Mouse (Mus musculus) common myeloid progenitor, adult 5-6 weeks (primary cell): ENCODE results near the gene Bcl6. TPM values are rescaled to one million over a fixed set of nuclear protein-coding genes. Genes with fewer than 3 reads are reported as not detected.

ENCODE experiments used
- ATAC-seq: replicated peaks from 2 replicates; pipeline ENCODE4 v1.8.0; 2016; ENCODE audit warnings: low read depth, mild to moderate bottlenecking, moderate TSS enrichment, inconsistent platforms; ENCODE audit not compliant: poor library complexity, severe bottlenecking
- total RNA-seq: library from RNA; stranded (forward); fragments of 200-1000, 187-1606 nt; gene quantifications from 2 replicates; pipeline ENCODE4 v1.2.3, GENCODE M21; 2017

The Bcl6 gene
- total RNA-seq, 1 experiment from 2014 or later, result 1.9 TPM

DNA sequence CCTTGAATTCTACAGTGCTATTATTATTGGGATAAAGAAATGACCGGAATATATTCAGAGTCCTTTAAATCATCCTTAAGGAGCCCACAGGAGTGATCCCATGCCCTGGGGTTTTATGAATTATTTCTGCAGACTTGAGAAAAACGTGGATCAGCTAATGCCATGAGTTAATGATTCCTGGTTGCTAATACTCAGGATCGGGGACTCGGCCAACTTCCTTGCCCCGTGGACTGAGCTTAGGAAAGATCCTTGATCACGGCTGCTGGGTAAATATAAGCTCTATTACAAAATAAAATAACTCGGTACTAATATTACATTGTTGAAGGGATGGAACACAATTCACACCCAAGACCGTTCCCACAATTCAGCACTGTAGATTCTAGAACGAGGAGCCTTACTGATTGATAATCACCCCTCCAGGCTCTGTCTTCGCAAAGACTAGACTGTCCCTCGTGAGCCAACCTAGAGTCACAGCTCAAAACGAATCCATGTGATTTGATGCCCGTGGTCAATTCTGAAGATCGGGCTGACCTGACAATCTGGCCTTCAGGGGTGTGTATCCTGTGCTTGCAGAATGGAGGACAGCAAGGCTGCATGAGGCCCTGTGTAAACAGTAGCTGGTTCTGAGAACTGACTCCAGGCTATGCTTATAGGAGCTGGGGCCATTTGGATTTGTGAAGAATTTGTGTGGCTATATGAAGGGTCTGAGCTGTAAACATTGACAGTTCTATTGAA, 3.4 kb upstream of the Bcl6 start:
- ATAC-seq, result no peak

DNA sequence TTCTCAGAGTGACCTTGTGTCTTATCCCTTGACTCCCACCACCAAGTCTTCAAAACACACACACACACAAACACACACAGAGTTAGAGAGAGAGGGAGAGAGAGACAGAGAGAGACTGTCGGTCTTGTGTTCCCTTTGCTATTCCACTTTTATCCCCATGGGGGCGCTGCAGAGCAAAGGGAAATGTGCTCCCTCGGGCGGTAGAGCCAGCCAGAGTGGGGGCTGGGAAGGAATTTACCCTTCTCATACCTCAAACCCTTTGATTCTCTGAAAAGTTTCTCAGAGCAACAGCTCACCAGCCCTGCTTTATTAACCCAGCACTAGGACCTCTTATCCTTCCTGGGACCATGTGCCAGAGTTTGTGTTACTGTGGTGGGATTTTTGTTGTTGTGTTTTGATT, 2.5 kb upstream of the Bcl6 start:
- ATAC-seq, result peak; percentile 38

DNA sequence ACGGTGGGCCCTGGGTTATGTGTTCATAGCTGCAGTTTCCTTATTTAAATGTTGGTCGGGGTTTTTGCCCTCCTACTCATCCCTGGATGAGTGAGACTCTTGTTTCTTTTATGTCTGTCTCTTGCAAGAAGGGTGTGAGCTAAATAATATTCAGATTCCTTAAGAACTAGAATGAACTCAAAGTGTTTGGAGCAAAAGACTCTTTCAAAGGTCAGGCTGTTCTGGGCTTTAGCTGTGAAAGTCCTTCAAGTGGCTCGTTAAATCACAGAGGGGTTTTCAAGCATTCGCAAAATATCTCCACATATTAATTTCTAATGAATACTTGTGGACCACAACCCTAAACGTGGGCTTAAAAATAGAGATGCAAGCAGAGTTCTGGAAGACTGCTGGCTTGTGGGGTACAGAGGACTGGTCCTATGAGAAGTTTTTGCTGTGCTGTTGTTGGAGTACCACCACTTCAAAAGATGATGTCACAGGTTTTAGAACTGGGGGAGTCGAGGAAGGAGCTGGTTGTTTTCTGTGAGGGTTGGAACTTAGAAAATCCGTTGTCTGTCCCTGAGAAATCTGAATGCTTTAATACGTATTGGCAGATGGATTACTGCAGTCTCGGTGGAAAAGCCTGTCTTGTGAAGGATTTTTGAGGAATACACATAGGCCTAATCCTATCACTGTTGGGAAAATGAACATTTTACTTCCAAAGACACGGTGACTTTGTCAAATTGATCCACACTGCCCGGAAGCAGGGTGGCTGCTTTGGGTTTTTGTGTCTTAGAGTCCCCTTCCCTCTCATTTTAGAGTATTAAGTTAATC, 1.7 kb upstream of the Bcl6 start:
- ATAC-seq, result no peak

- ATAC-seq, result no peak
Measured at GRCm38 (mm10) chr16:23989209-23990160, 833 bp upstream of the Bcl6 start.

DNA sequence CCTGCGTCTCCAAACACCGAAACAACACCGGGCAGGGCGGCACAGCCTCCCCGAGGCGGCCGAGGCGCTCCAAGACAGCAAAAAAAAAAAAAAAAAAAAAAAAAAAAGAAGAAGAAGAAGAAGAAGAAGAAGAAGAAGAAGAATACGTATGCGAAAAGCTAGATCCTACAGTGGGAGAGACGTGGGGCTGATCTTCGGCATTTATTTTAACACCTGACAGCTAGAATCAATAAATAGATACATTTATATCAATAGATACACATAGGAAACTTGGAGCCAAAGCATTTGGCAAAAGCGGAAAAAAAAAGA, 541 bp downstream of the Bcl6 start:
- ATAC-seq, result no peak

GRCm38 (mm10) chr16:23987341-23988156, 1.1 kb downstream of the Bcl6 start:
- ATAC-seq, result no peak

- ATAC-seq, result no peak
Measured at GRCm38 (mm10) chr16:23986871-23987270, 1.8 kb downstream of the Bcl6 start.

- ATAC-seq, result no peak
Measured at GRCm38 (mm10) chr16:23986176-23986575, 2.5 kb downstream of the Bcl6 start.

DNA sequence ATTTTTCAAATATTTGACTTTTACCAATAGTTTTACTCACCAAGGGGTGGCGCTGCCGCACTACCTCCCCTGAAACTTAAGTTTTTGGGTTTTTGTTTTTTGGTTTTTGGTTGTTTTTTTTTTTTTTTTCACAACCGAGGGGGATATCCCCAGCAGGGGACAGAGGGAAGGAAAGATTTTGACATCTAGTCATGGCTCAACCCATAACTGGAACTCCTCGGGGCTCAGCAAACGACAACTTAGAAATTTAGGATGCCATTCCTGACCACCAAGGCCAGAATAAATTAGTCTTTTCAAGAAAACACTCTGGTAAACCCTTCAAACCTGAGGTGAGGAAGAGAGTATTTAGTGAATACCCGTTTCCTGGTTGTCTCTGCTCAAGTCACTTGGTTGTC, 3.2 kb downstream of the Bcl6 start:
- ATAC-seq, result no peak

DNA sequence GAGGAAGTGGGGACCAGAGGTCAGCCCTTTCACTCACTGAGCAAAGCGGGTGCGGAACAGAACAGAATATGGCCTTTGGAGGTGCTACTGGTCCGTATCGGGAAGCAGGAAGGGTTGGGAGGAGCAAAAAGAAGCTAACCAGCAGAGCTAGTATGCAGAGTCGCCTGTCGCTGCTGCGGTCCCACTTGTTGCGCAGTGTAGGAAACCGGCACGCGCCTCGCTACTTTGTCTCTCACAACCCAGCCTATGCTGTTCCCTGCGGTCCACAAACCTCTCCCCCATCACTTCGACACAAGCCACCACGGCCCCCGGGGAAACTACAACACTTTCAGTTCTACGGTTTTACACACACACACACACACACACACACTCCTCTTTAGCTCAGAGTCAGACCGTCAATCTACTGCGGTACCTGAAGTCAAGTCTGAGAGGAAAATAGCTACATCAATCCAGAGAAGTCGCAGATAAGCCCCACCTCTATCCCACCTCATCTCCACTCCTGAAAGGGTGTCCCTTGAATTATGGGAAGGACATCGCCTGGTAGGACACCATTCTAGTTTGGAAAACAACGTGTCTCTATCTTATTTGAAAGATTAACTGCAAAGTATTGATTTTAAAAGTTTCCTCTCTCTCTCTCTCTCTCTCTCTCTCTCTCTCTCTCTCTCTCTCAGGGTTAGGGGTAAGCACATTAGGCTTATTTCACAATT, 3.7 kb downstream of the Bcl6 start:
- peak; percentile 10 for ATAC-seq

DNA sequence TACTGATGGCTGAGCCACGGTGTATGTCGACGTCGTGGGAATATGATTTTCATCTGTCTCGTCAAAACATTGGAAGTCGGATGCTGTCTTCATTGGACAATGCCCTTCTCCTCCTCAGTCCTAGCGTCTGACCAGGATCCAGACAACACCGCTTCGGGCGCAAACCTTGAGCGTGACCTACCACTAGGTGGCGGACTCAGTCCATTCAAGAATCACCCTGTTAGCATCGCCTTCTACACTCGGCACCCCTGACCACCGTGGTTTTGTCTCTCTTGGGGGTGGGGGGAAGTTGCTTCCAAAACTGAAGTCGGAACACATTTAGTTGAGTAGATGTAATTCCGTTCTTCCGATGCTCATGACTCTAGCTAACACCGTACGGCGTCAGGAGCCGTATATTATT, 4.5 kb downstream of the Bcl6 start:
- peak; percentile 22; the same call in 1 of the 2 replicates for ATAC-seq

- ATAC-seq, result no peak
Measured at GRCm38 (mm10) chr16:23982891-23983588, 5.6 kb downstream of the Bcl6 start.

GRCm38 (mm10) chr16:23981925-23982851, 6.5 kb downstream of the Bcl6 start:
- ATAC-seq, result peak; percentile 57

DNA sequence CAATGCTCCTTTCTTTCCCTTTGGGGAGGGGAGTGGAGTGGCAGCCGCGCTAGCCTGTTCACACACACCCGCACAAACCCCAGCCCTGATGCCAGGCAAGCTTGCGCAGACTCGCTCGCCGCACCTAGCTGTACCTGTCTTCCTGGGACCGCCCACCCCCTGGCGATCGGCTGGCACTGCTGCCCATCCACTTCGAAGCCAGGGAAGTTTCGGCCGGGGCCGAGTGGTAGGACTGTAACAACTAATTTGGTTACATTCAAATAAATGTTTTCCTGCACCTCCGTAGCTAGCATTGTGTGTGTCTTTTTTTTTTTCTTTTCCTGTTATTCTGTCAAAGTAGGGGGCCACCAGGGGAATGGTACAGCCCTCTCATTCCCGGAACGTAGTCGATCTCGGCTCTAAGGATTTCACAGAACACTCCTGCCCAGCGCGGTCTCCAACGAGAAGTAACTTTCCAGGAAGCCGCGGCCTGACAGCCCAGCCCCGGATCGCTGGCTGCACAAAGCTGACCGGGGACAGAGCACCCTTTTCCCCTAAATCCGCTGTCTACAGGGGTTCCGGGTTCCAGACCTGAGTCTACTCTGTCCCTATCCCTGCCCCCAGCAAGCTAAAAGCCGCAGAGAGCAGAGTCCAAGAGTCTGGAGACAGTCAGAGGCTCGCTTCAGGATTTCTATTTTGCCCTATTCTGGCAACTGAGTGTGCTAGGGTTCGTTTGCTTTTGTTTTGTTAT, 7.5 kb downstream of the Bcl6 start:
- peak; percentile 18; the same call in 1 of the 2 replicates for ATAC-seq

- no peak for ATAC-seq
Measured at GRCm38 (mm10) chr16:23980201-23980870, 8.3 kb downstream of the Bcl6 start.

- no peak for ATAC-seq
Measured at GRCm38 (mm10) chr16:23979446-23979845, 9.2 kb downstream of the Bcl6 start.
